Comparison of ENCODE assay signal across 9 mouse cellular contexts in genomic region chr1:119674984-119675383, GRCm38 (mm10). TPM values are rescaled to one million over a fixed set of nuclear protein-coding genes. Genes with fewer than 3 reads are reported as not detected.
DNase-seq lines count a peak whose midpoint lies in the region; ATAC-seq and TF ChIP-seq lines count a peak whose summit lies in the region.
"Had no signal": no experiment of that assay in that cellular context is flagged by ENCODE, and none has a peak within 500 bp of the region (broad histone marks: within the 10 kb centered on the region; RNA-seq: fewer than 3 reads in every experiment).

No protein-coding gene starts in this region.

- H3K4me2 ChIP-seq in kidney, embryonic 14.5 days (replicated peaks; ENCODE audit: low read depth, low read length): no peak overlapping the region
- H3K4me2 ChIP-seq in lung, postnatal 0 days (replicated peaks; ENCODE audit: low read depth, low read length): no peak overlapping the region
- H3K4me2 ChIP-seq: stomach, embryonic 15.5 days had no signal

- peak; percentile 88 for TF ChIP-seq CTCF in lung, postnatal 0 days (IDR thresholded peaks at IDR 0.05)

- 0 out of 2 replicates have a peak, but pooled peaks have one; percentile 66 for ATAC-seq in kidney, embryonic 14.5 days (ENCODE audit: low FRiP score, low TSS enrichment)
- peak; percentile 63; the same call in 1 of the 2 replicates for ATAC-seq in lung, postnatal 0 days

- DNase-seq in cerebellum, adult 18-20 months: peak; percentile 16 to 18
- no peak for DNase-seq in cerebellum, adult 11 months
- DNase-seq in ovary, postnatal 14 days (ENCODE audit: low spot score): peak; percentile 7
- no peak for DNase-seq in ovary, adult 18-20 months (ENCODE audit: low spot score)
- DNase-seq in embryo, embryonic 11 days: peak; percentile 58
- peak; percentile 68 for DNase-seq in lung, postnatal 0 days (ENCODE audit: low spot score)
- peak; percentile 41 for DNase-seq in thymus, postnatal 0 days (ENCODE audit: low spot score)

- no peaks in the 10 kb centered on the region for H3K9me3 ChIP-seq in kidney, embryonic 14.5 days (ENCODE audit: control insufficient read depth, low read length)
- no peaks in the 10 kb centered on the region for H3K9me3 ChIP-seq in lung, postnatal 0 days (ENCODE audit: low read length)
- H3K9me3 ChIP-seq: stomach, embryonic 15.5 days had no signal

- no peak for TF ChIP-seq EP300 in lung, postnatal 0 days (IDR thresholded peaks at IDR 0.05)

- H3K9ac ChIP-seq in kidney, embryonic 14.5 days (ENCODE audit: low read depth, low read length): no peak overlapping the region
- H3K9ac ChIP-seq in lung, postnatal 0 days (replicated peaks; ENCODE audit: low read depth): no peak overlapping the region
- H3K9ac ChIP-seq: stomach, embryonic 15.5 days had no signal

- no peak overlapping the region for H3K27ac ChIP-seq in kidney, embryonic 14.5 days (ENCODE audit: low read depth, low read length)
- no peak overlapping the region for H3K27ac ChIP-seq in lung, postnatal 0 days (ENCODE audit: low read length)
- H3K27ac ChIP-seq: stomach, embryonic 15.5 days had no signal

- no peaks in the 10 kb centered on the region for H3K4me1 ChIP-seq in kidney, embryonic 14.5 days (ENCODE audit: control insufficient read depth, insufficient read depth, low read length)
- no peaks in the 10 kb centered on the region for H3K4me1 ChIP-seq in lung, postnatal 0 days (ENCODE audit: insufficient read depth, low read depth, low read length)
- H3K4me1 ChIP-seq: stomach, embryonic 15.5 days had no signal

- peaks cover 14% of the 10 kb centered on the region for H3K36me3 ChIP-seq in kidney, embryonic 14.5 days (ENCODE audit: control insufficient read depth, insufficient read depth, low read length)
- H3K36me3 ChIP-seq in lung, postnatal 0 days (ENCODE audit: insufficient read depth, low read length): no peaks in the 10 kb centered on the region
- H3K36me3 ChIP-seq: stomach, embryonic 15.5 days had no signal

- no peaks in the 10 kb centered on the region for H3K27me3 ChIP-seq in kidney, embryonic 14.5 days (ENCODE audit: control insufficient read depth, insufficient read depth, low read length)
- no peaks in the 10 kb centered on the region for H3K27me3 ChIP-seq in lung, postnatal 0 days (replicated peaks; ENCODE audit: insufficient read depth, low read length)
- H3K27me3 ChIP-seq: stomach, embryonic 15.5 days had no signal

- H3K4me3 ChIP-seq in kidney, embryonic 14.5 days (ENCODE audit: low read length): no peak overlapping the region
- H3K4me3 ChIP-seq in lung, postnatal 0 days (ENCODE audit: low read depth, low read length): no peak overlapping the region
- H3K4me3 ChIP-seq: stomach, embryonic 15.5 days had no signal

- 80% methylated on average over 1 of the region's 1 CpGs for WGBS in kidney, embryonic 14.5 days
- WGBS in lung, postnatal 0 days: 54% methylated on average over 1 of the region's 1 CpGs

RNA-seq across cellular contexts. Expression of gene Epb41l5, which starts 26.2 kb away (rescaled TPM):
- polyA plus RNA-seq in kidney, embryonic 14.5 days (2014; fragmentation: Nextera tagmentation; extraction: Ambion mirVana): 43.4 and 80.2 TPM in 2 replicates
- polyA plus RNA-seq in lung, postnatal 0 days (2015; fragmentation: Nextera tagmentation; extraction: Ambion mirVana): 54.7 and 69.5 TPM in 2 replicates
- polyA plus RNA-seq in thymus, postnatal 0 days (2015; fragmentation: Nextera tagmentation; extraction: Ambion mirVana): 8.1 and 9.8 TPM in 2 replicates

Comparison
In these comparisons a context has a peak if more than half of its experiments do, and no peak if none do; other contexts are left out.
1. DNase-seq: peak in cerebellum, adult 18-20 months (2 of 2), ovary, postnatal 14 days (single experiment), embryo, embryonic 11 days (single experiment), lung, postnatal 0 days (single experiment) and thymus, postnatal 0 days (single experiment); none in cerebellum, adult 11 months (single experiment) and ovary, adult 18-20 months (single experiment).